Mouse (Mus musculus) spleen, adult 2 months (tissue): ENCODE measurements around the gene Fbxl17.

Experiments used
- CTCF ChIP-seq: fragments of 200-500 bp; IDR thresholded peaks from 2 replicates; pipeline ENCODE4 v1.5.1; 2011; ENCODE audit warnings: mild to moderate bottlenecking, inconsistent platforms; ENCODE audit not compliant: insufficient read depth, insufficient read length, insufficient replicate concordance; ENCODE audit errors: extremely low read depth
- POLR2A ChIP-seq: fragments of 200-500 bp; IDR thresholded peaks from 2 replicates; pipeline ENCODE4 v1.6.1; 2011; ENCODE audit warnings: low read depth, low read length, inconsistent platforms

DNA sequence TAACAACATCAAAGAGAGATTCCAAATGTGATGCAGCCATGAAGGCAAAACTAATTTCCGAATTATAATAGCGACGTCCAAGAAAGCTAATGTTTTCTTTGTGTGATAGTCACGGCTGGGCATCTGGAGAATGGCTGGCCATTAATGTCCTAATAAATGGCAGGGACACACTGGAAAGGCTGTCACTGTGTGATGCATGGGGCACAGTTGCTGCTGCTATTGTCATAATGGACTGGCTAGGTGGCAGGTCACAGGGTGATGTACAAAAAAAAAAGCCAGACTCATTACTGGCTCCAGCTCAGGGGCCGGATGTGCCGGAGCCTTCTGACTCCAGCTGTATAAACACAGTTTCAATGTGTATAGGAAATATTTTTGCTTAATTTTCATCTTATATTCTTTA is 341.9 kb downstream of the Fbxl17 start:
- no peak for TF ChIP-seq CTCF
- no peak for TF ChIP-seq POLR2A
